Comparison of ENCODE assay signal across 10 mouse cellular contexts in the genomic region with DNA sequence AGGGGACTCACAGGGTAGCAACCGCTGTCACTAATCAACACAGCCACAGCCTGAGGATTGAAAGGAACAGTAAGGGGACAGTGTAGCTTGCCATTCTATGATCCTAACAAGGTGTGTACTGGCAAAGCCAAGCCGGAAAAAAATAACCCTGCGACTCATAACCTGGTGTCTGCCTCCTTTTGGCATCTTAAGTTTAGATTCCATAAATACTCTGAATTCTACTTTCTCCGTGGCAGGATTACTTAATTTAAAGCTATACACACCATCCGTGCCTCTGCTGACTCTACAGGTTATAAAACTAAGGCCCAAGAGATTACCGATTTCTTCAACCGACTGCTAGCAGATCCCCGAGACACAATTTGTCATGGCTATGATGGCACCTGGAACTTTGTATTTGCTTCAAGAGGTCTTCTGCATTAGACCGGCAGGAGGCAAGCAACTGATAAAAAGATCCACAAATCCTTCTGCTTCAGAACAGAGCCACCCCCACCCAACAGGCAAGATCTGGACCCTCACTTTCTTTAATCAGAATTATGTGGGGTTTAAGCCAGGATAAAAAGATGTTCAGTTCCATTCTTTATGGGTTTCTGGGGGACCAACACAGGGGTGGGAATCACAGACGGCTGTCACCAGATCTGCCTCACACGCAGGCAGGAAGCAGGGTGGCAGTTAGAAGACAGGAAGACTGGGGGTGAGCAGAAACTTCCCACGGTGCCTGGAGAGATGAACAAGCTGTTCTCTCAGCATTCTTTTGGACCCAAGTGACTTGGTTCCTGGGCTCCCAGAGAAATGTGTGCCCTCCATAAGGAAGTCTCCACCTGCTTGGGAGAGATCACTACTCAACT.
A peak's percentile ranks its signal among the peaks of the same experiment; 100 is the strongest.
DNase-seq lines count a peak whose midpoint lies in the region; ATAC-seq lines count a peak whose summit lies in the region.
"Had no signal": no experiment of that assay in that cellular context is flagged by ENCODE, and none has a peak within 500 bp of the region (broad histone marks: within the 10 kb centered on the region; RNA-seq: fewer than 3 reads in every experiment).

No protein-coding gene starts in this region.

- no peak for DNase-seq in heart, embryonic 10.5 days (ENCODE audit: low spot score)
- DNase-seq in heart, postnatal 14 days = no peak
- peak; percentile 57 for DNase-seq in 416B (ENCODE audit: low read depth)
- DNase-seq in cerebellum, postnatal 10 days = no peak
- DNase-seq in ovary, postnatal 36 days (ENCODE audit: low spot score) = no peak
- DNase-seq in frontal cortex, postnatal 14 days (ENCODE audit: low spot score in 2 of 2) = no peak

- H3K36me3 ChIP-seq in heart, embryonic 10.5 days = no peaks in the 10 kb centered on the region
- H3K36me3 ChIP-seq in embryonic facial prominence, embryonic 12.5 days = no peaks in the 10 kb centered on the region
- no peaks in the 10 kb centered on the region for H3K36me3 ChIP-seq in megakaryocyte, embryonic 14.5 days (replicated peaks; ENCODE audit: low read length)
- H3K36me3 ChIP-seq: intestine, embryonic 15.5 days; stomach, embryonic 15.5 days had no signal

- H3K4me3 ChIP-seq in heart, embryonic 10.5 days = no peak overlapping the region
- no peak overlapping the region for H3K4me3 ChIP-seq in embryonic facial prominence, embryonic 12.5 days
- H3K4me3 ChIP-seq in megakaryocyte, embryonic 14.5 days (replicated peaks) = peak overlapping the region; percentile 28
- H3K4me3 ChIP-seq: intestine, embryonic 15.5 days; stomach, embryonic 15.5 days had no signal

- ATAC-seq in embryonic facial prominence, embryonic 12.5 days (ENCODE audit: insufficient number of reproducible peaks, insufficient read depth, low FRiP score, low TSS enrichment) = no peak
- ATAC-seq: intestine, embryonic 15.5 days had no signal

- H3K4me2 ChIP-seq in embryonic facial prominence, embryonic 12.5 days (replicated peaks) = no peak overlapping the region
- H3K4me2 ChIP-seq: intestine, embryonic 15.5 days; stomach, embryonic 15.5 days had no signal

- peak overlapping the region; percentile 64; the same call in 1 of the 2 replicates for H3K27ac ChIP-seq in heart, embryonic 10.5 days
- H3K27ac ChIP-seq in embryonic facial prominence, embryonic 12.5 days = 0 out of 2 replicates have a peak overlapping the region, but pooled peaks have one; percentile 23
- H3K27ac ChIP-seq: intestine, embryonic 15.5 days; stomach, embryonic 15.5 days had no signal

- intact Hi-C loops in heart, postnatal 14 days (cut with DNase I) = no loop called here

- H3K9ac ChIP-seq in embryonic facial prominence, embryonic 12.5 days = no peak overlapping the region
- H3K9ac ChIP-seq: intestine, embryonic 15.5 days; stomach, embryonic 15.5 days had no signal

- H3K27me3 ChIP-seq in heart, embryonic 10.5 days (ENCODE audit: insufficient read depth, poor library complexity, severe bottlenecking) = no peaks in the 10 kb centered on the region
- no peaks in the 10 kb centered on the region for H3K27me3 ChIP-seq in embryonic facial prominence, embryonic 12.5 days
- H3K27me3 ChIP-seq in megakaryocyte, embryonic 14.5 days (replicated peaks) = peaks cover 3% of the 10 kb centered on the region
- H3K27me3 ChIP-seq: intestine, embryonic 15.5 days; stomach, embryonic 15.5 days had no signal

- no peaks in the 10 kb centered on the region for H3K9me3 ChIP-seq in heart, embryonic 10.5 days
- no peaks in the 10 kb centered on the region for H3K9me3 ChIP-seq in embryonic facial prominence, embryonic 12.5 days
- H3K9me3 ChIP-seq in megakaryocyte, embryonic 14.5 days = peaks cover 3% of the 10 kb centered on the region; the same call in 1 of the 2 replicates
- H3K9me3 ChIP-seq: intestine, embryonic 15.5 days; stomach, embryonic 15.5 days had no signal

- 46% methylated on average over 12 of the region's 12 CpGs for WGBS in heart, embryonic 10.5 days
- 52% methylated on average over 12 of the region's 12 CpGs for WGBS in embryonic facial prominence, embryonic 12.5 days

- H3K4me1 ChIP-seq in heart, embryonic 10.5 days = peaks cover 19% of the 10 kb centered on the region
- peaks cover 26% of the 10 kb centered on the region for H3K4me1 ChIP-seq in embryonic facial prominence, embryonic 12.5 days
- H3K4me1 ChIP-seq in megakaryocyte, embryonic 14.5 days = peaks cover 12% of the 10 kb centered on the region
- H3K4me1 ChIP-seq: intestine, embryonic 15.5 days had no signal
